Mouse (Mus musculus) ovary, postnatal 14 days (tissue): Measurements from ENCODE around the gene Ccdc6.
A peak's percentile ranks its signal among the peaks of the same experiment; 100 is the strongest.

ENCODE experiments used
- DNase-seq: peaks from one replicate; pipeline ENCODE4 v3.0.0; 2022; ENCODE audit warnings: low spot score

Ccdc6 gene

DNA sequence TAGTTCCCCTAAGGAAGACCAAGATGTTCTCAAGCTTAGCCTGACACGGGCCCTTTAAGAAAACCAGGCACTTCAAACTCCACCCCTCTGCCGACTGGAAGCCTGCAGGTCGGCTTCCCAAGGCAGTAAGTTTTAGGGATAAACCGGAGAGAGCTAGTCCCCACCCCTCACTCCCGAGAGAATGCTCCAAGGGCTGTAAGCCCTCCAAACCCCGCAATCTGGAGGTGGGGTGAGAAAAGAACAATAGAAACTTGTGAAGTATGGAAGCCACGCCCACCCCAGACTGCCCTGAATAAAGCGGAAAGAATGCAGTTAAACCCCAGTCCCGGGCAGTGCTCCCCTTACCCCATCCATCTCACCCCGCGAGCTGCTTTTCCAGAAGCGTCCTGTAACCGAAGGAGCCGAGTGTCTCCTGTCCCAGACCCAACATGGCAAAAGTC is 1.9 kb upstream of the Ccdc6 start:
- peak; percentile 33 for DNase-seq

- DNase-seq: no peak
Measured at GRCm38 (mm10) chr10:70095506-70096270, 1.2 kb upstream of the Ccdc6 start.

- DNase-seq: peak; percentile 29
Measured at GRCm38 (mm10) chr10:70097291-70097901, 475 bp downstream of the Ccdc6 start.

DNA sequence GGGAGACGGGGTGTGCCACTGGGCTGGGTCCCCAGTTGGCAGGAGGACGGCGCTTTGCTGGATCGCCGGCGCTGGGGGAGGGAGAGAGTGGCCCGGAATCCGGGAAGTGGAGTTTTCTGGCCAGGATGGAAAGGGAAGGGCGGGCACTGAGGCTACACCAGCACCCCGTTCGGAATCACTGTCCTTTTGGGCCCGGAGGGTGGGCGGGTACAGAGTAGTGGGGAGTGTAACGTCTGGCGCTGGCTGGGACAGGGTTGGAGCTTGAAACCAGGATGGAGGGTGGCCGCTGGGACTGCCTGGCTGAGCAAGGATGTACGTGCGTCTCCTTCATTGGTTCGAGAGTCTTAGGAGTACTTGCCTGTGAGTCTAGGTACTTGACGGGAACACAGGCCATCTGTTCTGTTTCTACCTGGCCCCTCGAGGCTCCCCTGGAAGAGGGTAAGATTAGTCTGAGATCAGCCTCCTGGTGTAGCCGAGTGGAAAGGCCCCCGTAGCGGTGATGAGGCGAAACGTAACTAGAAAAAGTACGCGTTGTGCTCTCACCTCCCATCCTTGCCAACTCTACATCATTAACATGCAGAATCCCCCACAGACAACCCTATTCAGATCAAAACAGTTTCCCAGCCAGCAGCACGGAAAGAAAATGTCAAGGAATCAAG is 1.1 kb downstream of the Ccdc6 start:
- peak; percentile 54 for DNase-seq

GRCm38 (mm10) chr10:70098626-70099025 is 1.7 kb downstream of the Ccdc6 start:
- no peak for DNase-seq

DNA sequence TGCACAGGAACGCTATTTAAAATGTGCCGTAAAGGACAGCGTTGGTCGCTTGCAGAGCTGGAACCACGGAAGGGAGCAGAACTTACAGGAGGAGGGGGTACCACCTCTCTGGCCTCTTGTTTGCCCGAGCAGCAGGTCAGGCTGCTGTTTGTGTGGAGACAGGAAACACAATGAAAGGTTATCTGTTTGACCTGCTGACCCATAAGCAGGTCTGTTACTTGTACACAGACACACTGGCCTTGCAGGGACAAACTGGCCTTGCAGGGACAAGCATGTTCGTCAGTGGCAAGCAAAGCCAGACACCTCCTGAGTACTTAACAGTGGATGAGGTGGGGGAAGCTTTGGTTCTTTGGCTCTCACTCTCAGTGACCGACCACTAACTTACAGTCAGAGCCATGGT is 2.1 kb downstream of the Ccdc6 start:
- no peak for DNase-seq

DNA sequence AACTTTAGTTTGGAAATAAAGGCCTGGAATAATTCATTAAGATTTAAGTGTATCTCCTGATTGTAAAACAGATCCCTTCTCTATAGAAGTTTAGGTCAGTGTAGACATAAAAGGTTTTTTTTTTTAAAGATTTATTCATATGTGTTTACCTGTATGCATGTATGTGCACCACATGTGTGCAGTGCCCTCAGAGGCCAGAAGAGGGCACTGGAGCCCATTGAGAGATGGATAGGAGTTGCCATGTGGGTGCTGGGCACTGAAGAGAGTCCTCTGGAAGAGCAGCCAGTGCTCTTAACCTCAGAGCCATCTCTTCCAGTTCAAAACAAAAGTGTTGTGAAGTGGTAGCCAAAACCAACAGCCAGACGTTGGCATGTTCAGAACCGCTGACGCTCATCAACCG is 5.2 kb downstream of the Ccdc6 start:
- no peak for DNase-seq

- DNase-seq: no peak
Measured at GRCm38 (mm10) chr10:70108016-70108415, 11.1 kb downstream of the Ccdc6 start.

DNA sequence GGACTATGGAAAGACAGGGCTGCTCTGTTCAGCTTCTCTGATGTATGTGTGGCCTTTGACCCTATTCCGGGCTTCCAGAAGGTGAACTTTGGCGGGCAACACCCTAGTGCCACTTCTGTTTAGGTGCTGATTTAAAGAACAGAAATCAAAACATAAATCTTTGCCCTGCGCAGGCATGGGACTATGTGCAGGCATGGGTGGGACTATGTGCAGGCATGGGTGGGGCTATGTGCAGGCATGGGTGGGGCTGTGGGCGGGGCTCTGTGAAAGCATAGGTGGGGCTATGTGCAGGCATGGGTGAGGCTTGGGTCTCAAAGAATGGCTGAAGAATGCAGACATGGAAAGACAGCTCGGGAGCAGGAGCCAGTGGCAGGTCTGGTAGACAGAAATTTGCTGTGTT is 13.1 kb downstream of the Ccdc6 start:
- DNase-seq: no peak

DNA sequence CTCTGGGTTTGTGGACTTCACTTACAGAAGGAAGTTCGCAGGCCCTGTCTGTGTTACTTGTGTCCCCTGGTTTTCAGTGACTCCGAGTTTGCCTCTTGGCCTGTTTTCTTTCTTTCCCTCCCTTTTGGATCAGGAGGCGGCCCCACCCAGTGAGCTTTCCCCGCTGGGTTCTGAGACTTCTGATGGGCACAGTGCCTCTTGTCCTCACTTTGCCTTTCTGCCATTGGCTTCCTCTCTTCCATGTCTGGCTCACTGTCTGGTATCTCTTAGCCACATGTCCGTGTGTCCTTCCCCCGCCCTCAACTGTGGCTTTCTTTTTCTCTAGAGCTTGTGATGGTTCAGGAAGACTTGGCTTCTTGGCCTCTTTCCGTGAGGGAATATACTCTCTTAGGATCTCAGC is 13.9 kb downstream of the Ccdc6 start:
- DNase-seq: no peak

- DNase-seq: no peak
Measured at GRCm38 (mm10) chr10:70111643-70112042, 14.7 kb downstream of the Ccdc6 start.

GRCm38 (mm10) chr10:70114048-70114635 is 17.2 kb downstream of the Ccdc6 start:
- DNase-seq: no peak

DNA sequence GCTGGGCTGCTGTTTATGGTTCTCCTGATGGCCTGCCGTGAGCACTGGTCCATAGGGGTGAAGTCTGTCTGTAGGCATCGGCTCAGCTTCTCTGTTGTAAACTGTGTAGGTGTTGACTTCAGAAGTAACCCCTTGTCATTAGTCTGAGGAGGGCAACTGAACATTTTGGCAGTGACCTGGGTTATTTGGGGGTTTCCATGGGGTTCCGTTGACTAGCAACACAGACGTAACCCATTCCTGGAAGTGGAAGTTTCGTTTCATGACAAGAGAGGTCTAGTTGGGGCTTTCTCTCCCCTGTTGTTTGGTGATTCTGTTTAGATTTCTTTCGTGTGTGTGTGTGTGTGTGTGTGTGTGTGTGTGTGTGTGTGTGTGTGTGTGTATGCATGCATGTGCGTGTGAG is 19.5 kb downstream of the Ccdc6 start:
- DNase-seq: no peak

GRCm38 (mm10) chr10:70119451-70119850 is 22.5 kb downstream of the Ccdc6 start:
- DNase-seq: no peak

- DNase-seq: no peak
Measured at GRCm38 (mm10) chr10:70119851-70120370, 23.0 kb downstream of the Ccdc6 start.

DNA sequence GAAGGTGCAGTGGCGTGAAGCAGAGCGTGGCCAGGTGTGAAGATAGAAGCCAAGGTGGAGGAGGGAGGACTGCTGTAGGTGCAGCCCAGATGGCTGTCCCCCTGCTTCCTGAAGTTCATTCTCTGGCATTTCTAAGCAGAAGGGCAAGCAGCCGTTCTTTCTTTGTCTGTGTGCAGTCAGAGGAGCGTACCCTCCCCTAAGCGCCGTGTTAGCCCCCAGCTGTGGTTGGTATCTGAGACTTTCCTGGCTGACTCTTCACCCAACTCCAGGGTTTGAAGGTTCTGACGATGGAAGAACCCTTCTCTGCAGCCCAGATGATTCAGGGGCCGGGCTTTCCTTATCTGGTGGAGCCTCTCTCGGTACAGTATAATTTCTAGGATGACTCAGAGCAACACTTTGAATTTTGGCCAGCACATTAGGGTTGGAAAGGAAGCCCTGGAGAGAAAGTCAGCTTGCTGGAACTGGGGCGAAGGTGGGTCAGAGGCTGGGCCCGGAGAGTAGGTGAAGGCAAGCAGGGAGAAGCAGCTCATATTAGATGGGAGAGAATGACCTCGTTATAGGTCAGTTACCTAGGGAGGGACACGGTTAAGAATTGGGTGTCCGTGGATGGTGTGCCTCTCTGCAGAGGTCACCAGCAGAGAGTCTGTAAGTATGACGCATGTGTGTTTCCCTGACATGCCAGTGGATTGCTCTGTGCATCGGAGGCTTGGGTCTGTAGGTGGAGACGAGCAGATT is 23.9 kb downstream of the Ccdc6 start:
- peak; percentile 28 for DNase-seq

GRCm38 (mm10) chr10:70121406-70121695 is 24.4 kb downstream of the Ccdc6 start:
- no peak for DNase-seq

- no peak for DNase-seq
Measured at GRCm38 (mm10) chr10:70123454-70123853, 26.5 kb downstream of the Ccdc6 start.

DNA sequence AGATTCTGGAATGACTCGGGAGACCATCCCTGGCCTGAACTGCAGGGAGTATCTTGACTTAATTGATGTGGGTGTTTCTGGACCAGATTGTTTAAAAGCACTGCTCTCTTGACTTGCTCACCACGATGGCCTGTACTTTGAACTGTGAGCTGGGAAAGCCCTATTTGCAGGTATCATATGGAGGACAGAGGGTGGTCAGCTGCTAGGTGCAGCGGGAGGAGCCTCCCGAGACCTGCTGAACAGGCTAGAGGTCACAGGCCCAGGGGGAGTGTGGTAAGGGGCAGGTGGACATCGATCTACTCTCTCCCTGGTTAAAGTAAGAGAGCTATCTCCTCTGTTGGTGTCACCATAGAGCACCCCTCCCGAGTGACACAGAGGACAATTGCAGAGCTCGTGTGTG is 28.6 kb downstream of the Ccdc6 start:
- DNase-seq: no peak

- DNase-seq: no peak
Measured at GRCm38 (mm10) chr10:70127273-70127672, 30.4 kb downstream of the Ccdc6 start.

- no peak for DNase-seq
Measured at GRCm38 (mm10) chr10:70128408-70128807, 31.5 kb downstream of the Ccdc6 start.

DNA sequence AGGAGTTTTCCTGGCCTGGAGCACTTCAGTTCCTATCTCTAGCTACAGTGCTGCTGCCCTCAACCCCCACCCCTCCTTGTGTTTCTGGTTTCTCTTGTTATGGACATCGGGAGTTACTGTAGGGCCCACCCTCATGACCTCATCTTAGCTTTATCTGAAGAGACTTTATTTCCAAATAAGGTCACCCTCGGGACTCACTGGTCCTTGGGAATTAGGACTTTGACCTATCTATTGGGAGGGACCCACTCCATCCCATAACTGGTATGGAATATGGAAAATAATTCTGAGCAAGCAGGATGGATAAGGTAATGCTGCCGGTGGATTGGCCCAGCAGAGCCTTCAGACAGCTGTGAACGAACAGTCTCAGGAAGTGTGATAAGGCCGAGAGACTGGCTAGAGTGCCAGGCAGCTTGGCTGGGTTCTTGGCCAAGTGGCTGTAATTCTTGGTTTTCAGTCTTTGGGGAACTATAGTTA is 35.2 kb downstream of the Ccdc6 start:
- DNase-seq: no peak
